Mouse (Mus musculus) brown adipose tissue, adult 24 weeks (tissue): ENCODE results near the gene Olfr1135. TPM values are rescaled to one million over a fixed set of nuclear protein-coding genes. Genes with fewer than 3 reads are reported as not detected.

Source experiments
- H3K27ac ChIP-seq: fragments of 200-500 bp; replicated peaks from 2 replicates; pipeline ENCODE4 v1.5.1; 2012; ENCODE audit warnings: low read depth, mild to moderate bottlenecking, low read length
- H3K4me1 ChIP-seq: fragments of 200-500 bp; 2 replicates; pipeline ENCODE4 v1.6.1; 2012; ENCODE audit warnings: low read length, mixed read lengths; ENCODE audit not compliant: control insufficient read depth, insufficient read depth, insufficient read length
- H3K4me3 ChIP-seq: fragments of 200-500 bp; 2 replicates; pipeline ENCODE4 v1.5.1; 2012; ENCODE audit warnings: low read depth, mild to moderate bottlenecking, low read length, moderate library complexity; ENCODE audit not compliant: insufficient read depth
- polyA plus RNA-seq: library from polyadenylated mRNA; stranded (reverse); fragments of >200 nt; gene quantifications from 2 replicates; pipeline ENCODE4 v1.2.4, GENCODE M21; 2012; ENCODE audit not compliant: missing spikeins, insufficient read depth, insufficient read length

The Olfr1135 gene
- not detected in 2 replicates for polyA plus RNA-seq

- no peak within 1 kb of the TSS for H3K4me3 ChIP-seq
- H3K4me1 ChIP-seq = no peaks in the 10 kb centered on the region
- H3K27ac ChIP-seq = no peak within 1 kb of the TSS
Measured at GRCm38 (mm10) chr2:87673564-87673963, at the start of gene Olfr1135. TSS of gene Olfr1135 (minus strand) at chr2:87673664.

- H3K27ac ChIP-seq = no peak within 1 kb of the TSS
- H3K4me1 ChIP-seq = no peaks in the 10 kb centered on the region
- no peak within 1 kb of the TSS for H3K4me3 ChIP-seq
Measured at GRCm38 (mm10) chr2:87713079-87713478, 39.6 kb upstream of the Olfr1135 start, which contains the start of gene Olfr1137. TSS of gene Olfr1137 (minus strand) at chr2:87713179.

- Histone ChIP-seq H3K4me1 (no peaks in the 10 kb centered on the region), H3K4me3 (no peak within 1 kb of the TSS), H3K27ac (no peak within 1 kb of the TSS)
Measured at GRCm38 (mm10) chr2:87693847-87694246, 20.4 kb upstream of the Olfr1135 start, which contains the start of gene Olfr1136. TSS of gene Olfr1136 (minus strand) at chr2:87693947.

GRCm38 (mm10) chr2:87658360-87658759 is 15.1 kb downstream of the Olfr1135 start, which contains the start of gene Olfr1134:
TSS of gene Olfr1134 (minus strand) at chr2:87658460.
- Histone ChIP-seq H3K4me3 (no peak within 1 kb of the TSS), H3K27ac (no peak within 1 kb of the TSS), H3K4me1 (no peaks in the 10 kb centered on the region)

GRCm38 (mm10) chr2:87647274-87647673 is 26.2 kb downstream of the Olfr1135 start, which contains the start of gene Olfr1133:
TSS of gene Olfr1133 (minus strand) at chr2:87647374.
- Histone ChIP-seq H3K27ac (no peak within 1 kb of the TSS), H3K4me3 (no peak within 1 kb of the TSS), H3K4me1 (no peaks in the 10 kb centered on the region)

- H3K27ac ChIP-seq = no peak overlapping the region
- no peak overlapping the region for H3K4me3 ChIP-seq
- no peaks in the 10 kb centered on the region for H3K4me1 ChIP-seq
Measured at GRCm38 (mm10) chr2:87642441-87642840, 31.0 kb downstream of the Olfr1135 start.

- no peak within 1 kb of the TSS for H3K4me3 ChIP-seq
- H3K27ac ChIP-seq = no peak within 1 kb of the TSS
- H3K4me1 ChIP-seq = no peaks in the 10 kb centered on the region
Measured at GRCm38 (mm10) chr2:87637435-87637834, 36.0 kb downstream of the Olfr1135 start, which contains the start of gene Olfr1132. TSS of gene Olfr1132 (minus strand) at chr2:87637535.

- no peak within 1 kb of the TSS for H3K27ac ChIP-seq
- H3K4me1 ChIP-seq = no peaks in the 10 kb centered on the region
- H3K4me3 ChIP-seq = no peak within 1 kb of the TSS
Measured at GRCm38 (mm10) chr2:87626804-87627203, 46.7 kb downstream of the Olfr1135 start, which contains the start of gene Olfr1131. TSS of gene Olfr1131 (plus strand) at chr2:87627104.

Other genes with a start within 250 kb of the Olfr1135 start
- gene Olfr1124, start 243.4 kb downstream of the Olfr1135 start, polyA plus RNA-seq = not detected in 2 replicates
- gene Olfr1126, start 219.7 kb downstream of the Olfr1135 start, polyA plus RNA-seq = not detected in 2 replicates
- not detected in 2 replicates for gene Pramel7, start 176.6 kb downstream of the Olfr1135 start, polyA plus RNA-seq
- gene Pramel6, start 167.1 kb downstream of the Olfr1135 start, polyA plus RNA-seq = not detected in 2 replicates
- not detected in 2 replicates for gene Olfr153, start 141.9 kb downstream of the Olfr1135 start, polyA plus RNA-seq
- not detected in 2 replicates for gene Olfr1128, start 128.1 kb downstream of the Olfr1135 start, polyA plus RNA-seq
- gene Olfr1129, start 99.8 kb downstream of the Olfr1135 start, polyA plus RNA-seq = not detected in 2 replicates
- not detected in 2 replicates for gene Olfr1130, start 67.5 kb downstream of the Olfr1135 start, polyA plus RNA-seq
- gene Olfr1131, start 46.6 kb downstream of the Olfr1135 start, polyA plus RNA-seq = not detected in 2 replicates
- not detected in 2 replicates for gene Olfr1132, start 36.1 kb downstream of the Olfr1135 start, polyA plus RNA-seq
- gene Olfr1133, start 26.3 kb downstream of the Olfr1135 start, polyA plus RNA-seq = not detected in 2 replicates
- gene Olfr1134, start 15.2 kb downstream of the Olfr1135 start, polyA plus RNA-seq = not detected in 2 replicates
- gene Olfr1136, start 20.3 kb upstream of the Olfr1135 start, polyA plus RNA-seq = not detected in 2 replicates
- gene Olfr1137, start 39.5 kb upstream of the Olfr1135 start, polyA plus RNA-seq = not detected in 2 replicates
- gene Olfr1138, start 66.3 kb upstream of the Olfr1135 start, polyA plus RNA-seq = not detected in 2 replicates
- not detected in 2 replicates for gene Olfr1140, start 70.1 kb upstream of the Olfr1135 start, polyA plus RNA-seq
- gene Olfr1141, start 80.3 kb upstream of the Olfr1135 start, polyA plus RNA-seq = not detected in 2 replicates
- gene Olfr152, start 105.8 kb upstream of the Olfr1135 start, polyA plus RNA-seq = not detected in 2 replicates
- gene Olfr1143, start 126.9 kb upstream of the Olfr1135 start, polyA plus RNA-seq = not detected in 2 replicates
- gene Olfr1145, start 136.2 kb upstream of the Olfr1135 start, polyA plus RNA-seq = not detected in 2 replicates
- not detected in 2 replicates for gene Olfr1148, start 156.9 kb upstream of the Olfr1135 start, polyA plus RNA-seq
- not detected in 2 replicates for gene Olfr1150-ps1, start 170.3 kb upstream of the Olfr1135 start, polyA plus RNA-seq
- gene Olfr1151, start 182.2 kb upstream of the Olfr1135 start, polyA plus RNA-seq = not detected in 2 replicates
- gene Olfr1152, start 192.8 kb upstream of the Olfr1135 start, polyA plus RNA-seq = not detected in 2 replicates
- gene Olfr1153, start 221.3 kb upstream of the Olfr1135 start, polyA plus RNA-seq = not detected in 2 replicates
- gene Olfr1154, start 231.5 kb upstream of the Olfr1135 start, polyA plus RNA-seq = not detected in 2 replicates